Mouse (Mus musculus) spleen, postnatal 0 days (tissue): Measurements from ENCODE around the gene Hist1h3e. TPM values are rescaled to one million over a fixed set of nuclear protein-coding genes. Genes with fewer than 3 reads are reported as not detected.

Experiments
- polyA plus RNA-seq: library from polyadenylated mRNA; unstranded; fragments of >200 nt; fragmentation: Nextera tagmentation; extraction: Ambion mirVana; gene quantifications from 2 replicates; pipeline ENCODE4 v1.2.1, GENCODE M21; 2015

Gene Hist1h3e
- 15.3 and 18.5 TPM in 2 replicates for polyA plus RNA-seq

GRCm38 (mm10) chr13:23561883-23562659 is at the start of gene Hist1h3e:
Hist1h3e (minus strand) TSS chr13:23562369.

GRCm38 (mm10) chr13:23581408-23582218 is 19.4 kb upstream of the Hist1h3e start, which contains the start of gene Hist1h4d:
Hist1h4d (plus strand) TSS chr13:23581598.

GRCm38 (mm10) chr13:23575271-23575851 is 13.2 kb upstream of the Hist1h3e start, which contains the start of gene Hist1h3d:
Hist1h3d (plus strand) TSS chr13:23575763.

GRCm38 (mm10) chr13:23573898-23574524 is 11.8 kb upstream of the Hist1h3e start, which contains the start of the genes Hist1h2bf and Hist1h2ad:
Hist1h2bf (minus strand) TSS chr13:23574196.
Hist1h2ad (plus strand) TSS chr13:23574381.

GRCm38 (mm10) chr13:23571022-23571503 is 8.9 kb upstream of the Hist1h3e start, which contains the start of the genes Hist1h2ae and Hist1h2bg:
Hist1h2ae (minus strand) TSS chr13:23571220.
Hist1h2bg (plus strand) TSS chr13:23571396.

GRCm38 (mm10) chr13:23552962-23553361 is 9.2 kb downstream of the Hist1h3e start, which contains the start of gene Hist1h1d:
Hist1h1d (plus strand) TSS chr13:23553262.

GRCm38 (mm10) chr13:23551146-23551834 is 10.9 kb downstream of the Hist1h3e start, which contains the start of gene Hist1h4f:
Hist1h4f (minus strand) TSS chr13:23551648.

GRCm38 (mm10) chr13:23543965-23544786 is 18.0 kb downstream of the Hist1h3e start, which contains the start of gene Hist1h3f:
Hist1h3f (plus strand) TSS chr13:23544052.

GRCm38 (mm10) chr13:23542999-23543607 is 19.1 kb downstream of the Hist1h3e start, which contains the start of gene Hist1h2bh:
Hist1h2bh (minus strand) TSS chr13:23543392.

GRCm38 (mm10) chr13:23535137-23536075 is 26.8 kb downstream of the Hist1h3e start, which contains the start of gene Hist1h3g:
Hist1h3g (plus strand) TSS chr13:23535422.

GRCm38 (mm10) chr13:23533560-23534367 is 28.4 kb downstream of the Hist1h3e start, which contains the start of gene Hist1h2af:
Hist1h2af (plus strand) TSS chr13:23533906.

GRCm38 (mm10) chr13:23530901-23531875 is 31.0 kb downstream of the Hist1h3e start, which contains the start of gene Hist1h4h:
Hist1h4h (plus strand) TSS chr13:23531050.

